Comparison of ENCODE assay signal across 24 mouse cellular contexts in genomic region chr17:13733971-13734370, GRCm38 (mm10).
"Had no signal": no experiment of that assay in that cellular context is flagged by ENCODE, and none has a peak within 500 bp of the region (broad histone marks: within the 10 kb centered on the region; RNA-seq: fewer than 3 reads in every experiment).

No protein-coding gene starts in this region.

- H3K27me3 ChIP-seq: forebrain, embryonic 15.5 days; heart, embryonic 12.5 days; hindbrain, embryonic 12.5 days; kidney, embryonic 15.5 days had no signal

- H3K27ac ChIP-seq: forebrain, embryonic 15.5 days; hindbrain, embryonic 10.5 days; hindbrain, embryonic 12.5 days; hindbrain, embryonic 14.5 days; kidney, embryonic 15.5 days; kidney, postnatal 0 days; left cerebral cortex, adult 2 months; limb, embryonic 10.5 days; limb, embryonic 12.5 days had no signal

- H3K9me3 ChIP-seq: forebrain, embryonic 15.5 days; heart, embryonic 10.5 days; heart, embryonic 12.5 days; hindbrain, embryonic 10.5 days; hindbrain, embryonic 12.5 days; kidney, embryonic 15.5 days; limb, embryonic 10.5 days; limb, embryonic 12.5 days had no signal

- H3K9ac ChIP-seq: forebrain, embryonic 15.5 days; forebrain, postnatal 0 days; heart, embryonic 12.5 days; hindbrain, embryonic 12.5 days; hindbrain, embryonic 14.5 days; kidney, embryonic 15.5 days; limb, embryonic 12.5 days had no signal

- ATAC-seq: forebrain, embryonic 15.5 days; forebrain, postnatal 0 days; hindbrain, embryonic 16.5 days; intestine, embryonic 16.5 days had no signal

- H3K4me2 ChIP-seq: forebrain, embryonic 15.5 days; heart, embryonic 12.5 days; hindbrain, embryonic 12.5 days; hindbrain, embryonic 14.5 days; kidney, embryonic 15.5 days; limb, embryonic 12.5 days had no signal

- DNase-seq: forebrain, postnatal 0 days; gastrocnemius, postnatal 14 days; gastrocnemius, postnatal 36 days; heart, adult 18-20 months; heart, postnatal 10 days; heart, postnatal 4 days; kidney, adult 11 months; kidney, adult 2 months; kidney, adult 9 months; kidney, postnatal 14 days; kidney, postnatal 36 days had no signal

- H3K36me3 ChIP-seq: forebrain, embryonic 15.5 days; heart, embryonic 10.5 days; heart, embryonic 12.5 days; hindbrain, embryonic 10.5 days; hindbrain, embryonic 12.5 days; kidney, embryonic 15.5 days; limb, embryonic 10.5 days; limb, embryonic 12.5 days had no signal

- H3K4me3 ChIP-seq: forebrain, embryonic 15.5 days; heart, embryonic 10.5 days; heart, embryonic 12.5 days; hindbrain, embryonic 10.5 days; hindbrain, embryonic 12.5 days; kidney, embryonic 15.5 days; left cerebral cortex, adult 2 months; limb, embryonic 10.5 days; limb, embryonic 12.5 days had no signal
